Mouse (Mus musculus): ENCODE data around the gene Sox2. TPM values are rescaled to one million over a fixed set of nuclear protein-coding genes. Genes with fewer than 3 reads are reported as not detected.
A peak's percentile ranks its signal among the peaks of the same experiment; 100 is the strongest.

The Sox2 gene
- polyA plus RNA-seq, 1 experiment from 2014 or later = not detected

DNA sequence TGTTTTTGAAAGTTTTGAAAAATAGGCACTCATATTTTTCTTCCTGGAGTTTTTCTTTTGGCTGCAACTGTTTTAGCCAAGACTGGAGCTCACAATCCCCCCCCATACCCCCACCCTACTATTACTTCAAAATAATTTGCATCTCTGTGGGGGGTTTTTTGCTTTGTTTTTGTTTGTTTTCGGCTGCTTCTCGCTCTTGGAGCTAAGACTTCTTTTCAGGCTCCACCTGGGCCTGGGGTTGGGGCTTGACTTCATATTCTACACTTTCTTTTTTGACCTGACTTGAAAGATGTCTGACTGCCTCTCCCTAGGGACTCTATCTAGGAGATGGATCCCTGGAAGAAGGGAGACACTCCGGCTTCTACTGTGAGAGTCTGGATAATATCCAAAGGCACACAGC lies 5.9 kb downstream of the Sox2 start:
- no peak overlapping the region for H3K9ac ChIP-seq
- no peak overlapping the region for H3K27ac ChIP-seq
- no peaks in the 10 kb centered on the region for H3K9me3 ChIP-seq (replicated peaks)
- WGBS (ENCODE audit: insufficient replicate concordance) = 7% methylated on average over 3 of the region's 3 CpGs
- H3K4me2 ChIP-seq = no peak overlapping the region
- H3K4me1 ChIP-seq = no peaks in the 10 kb centered on the region
- H3K4me3 ChIP-seq = no peak overlapping the region
- no peaks in the 10 kb centered on the region for H3K36me3 ChIP-seq
- ATAC-seq = no peak
- H3K27me3 ChIP-seq (replicated peaks) = peaks cover 97% of the 10 kb centered on the region

DNA sequence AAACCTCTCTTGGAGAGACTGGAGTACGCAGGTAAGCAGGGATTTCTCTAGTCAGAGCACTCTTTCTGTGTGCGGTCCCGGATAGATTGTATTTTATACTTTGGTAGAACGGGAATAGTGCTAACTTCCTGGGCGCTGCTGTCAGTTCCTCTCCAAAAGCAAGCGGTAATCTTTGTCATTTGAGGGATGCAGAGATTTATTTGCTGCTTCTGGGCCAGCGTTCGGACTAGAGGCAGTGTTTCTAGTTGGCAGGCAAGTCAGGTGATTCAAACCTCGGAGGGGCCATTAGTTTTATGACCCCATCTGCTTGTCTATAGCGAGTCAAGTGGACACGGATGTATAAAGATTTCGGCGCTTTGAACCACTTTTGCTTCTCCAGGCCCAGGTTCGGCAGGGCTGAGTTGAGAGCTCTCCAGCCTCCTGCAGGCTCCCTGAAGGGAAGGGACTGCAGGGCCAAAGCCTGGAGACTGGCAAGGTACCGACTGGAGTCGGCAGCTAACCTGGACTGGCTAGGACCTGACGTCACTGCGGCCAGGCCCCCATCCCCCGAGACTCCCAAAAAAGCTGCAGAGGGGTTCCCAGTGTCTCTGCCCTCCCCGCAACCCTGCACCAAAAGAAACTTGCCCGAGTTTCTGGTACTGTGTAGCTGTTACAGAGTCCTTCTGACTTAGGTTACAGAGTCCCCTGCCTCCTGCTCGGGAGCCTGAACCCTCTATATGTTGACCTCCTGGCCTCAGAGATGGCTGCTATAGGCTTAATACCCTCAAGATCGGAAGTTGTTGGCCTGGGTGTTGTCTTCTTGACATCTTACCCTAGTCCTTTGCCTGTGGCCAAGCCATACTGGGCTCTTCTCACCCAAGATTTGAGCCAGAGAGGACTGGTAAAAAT lies 6.9 kb downstream of the Sox2 start:
- no peaks in the 10 kb centered on the region for H3K36me3 ChIP-seq
- H3K4me2 ChIP-seq = no peak overlapping the region
- 6% methylated on average over 23 of the region's 23 CpGs for WGBS (ENCODE audit: insufficient replicate concordance)

GRCm38 (mm10) chr3:34657701-34658090 lies 7.5 kb downstream of the Sox2 start:
- no peaks in the 10 kb centered on the region for H3K36me3 ChIP-seq
- H3K27me3 ChIP-seq (replicated peaks) = peaks cover 100% of the 10 kb centered on the region
- H3K9me3 ChIP-seq (replicated peaks) = no peaks in the 10 kb centered on the region
- WGBS (ENCODE audit: insufficient replicate concordance) = 13% methylated on average over 2 of the region's 2 CpGs
- no peak overlapping the region for H3K27ac ChIP-seq
- no peak overlapping the region for H3K4me3 ChIP-seq
- no peak for ATAC-seq
- H3K4me2 ChIP-seq = no peak overlapping the region
- no peaks in the 10 kb centered on the region for H3K4me1 ChIP-seq
- H3K9ac ChIP-seq = no peak overlapping the region

More for the DNA sequence above, 6.9 kb downstream of the Sox2 start:
- no peak for ATAC-seq
- no peak overlapping the region for H3K9ac ChIP-seq
- no peak overlapping the region for H3K27ac ChIP-seq
- H3K4me3 ChIP-seq = no peak overlapping the region
- no peaks in the 10 kb centered on the region for H3K4me1 ChIP-seq
- peaks cover 99% of the 10 kb centered on the region for H3K27me3 ChIP-seq (replicated peaks)
- H3K9me3 ChIP-seq (replicated peaks) = no peaks in the 10 kb centered on the region

- H3K27ac ChIP-seq = no peak overlapping the region
- ATAC-seq = no peak
- WGBS (ENCODE audit: insufficient replicate concordance) = 27% methylated on average over 7 of the region's 7 CpGs
- H3K4me3 ChIP-seq = no peak overlapping the region
- no peaks in the 10 kb centered on the region for H3K36me3 ChIP-seq
- H3K4me2 ChIP-seq = no peak overlapping the region
- no peaks in the 10 kb centered on the region for H3K4me1 ChIP-seq
- H3K9ac ChIP-seq = no peak overlapping the region
- H3K27me3 ChIP-seq (replicated peaks) = peaks cover 100% of the 10 kb centered on the region
- no peaks in the 10 kb centered on the region for H3K9me3 ChIP-seq (replicated peaks)
Measured at GRCm38 (mm10) chr3:34658241-34658965, 8.2 kb downstream of the Sox2 start.

DNA sequence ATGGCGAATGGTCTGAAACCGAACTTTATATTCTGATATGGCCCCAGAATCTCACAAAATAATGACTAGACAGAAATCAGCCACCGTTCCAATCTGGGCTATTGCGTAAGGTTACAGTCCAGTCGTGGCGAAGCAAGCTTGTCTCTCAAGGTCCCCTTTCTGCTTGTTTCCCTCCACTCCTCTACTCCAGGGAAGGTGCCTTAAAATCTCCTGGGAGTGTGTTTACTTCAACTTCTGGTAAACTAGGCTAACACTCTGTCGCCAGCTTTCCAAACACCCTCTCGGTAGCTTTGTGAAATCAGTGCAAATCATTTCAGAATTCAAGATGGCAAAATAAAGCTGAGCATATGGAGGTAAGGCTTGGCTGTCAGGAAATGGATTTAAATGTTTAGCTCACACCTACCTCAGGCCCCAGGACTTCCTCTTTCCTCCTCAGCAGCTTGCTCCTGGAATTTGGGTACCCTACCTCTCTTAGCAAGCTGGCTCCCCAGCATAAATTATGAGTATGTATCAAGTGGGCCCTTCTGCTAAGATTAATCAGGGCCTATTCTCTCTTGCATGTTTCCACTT lies 8.8 kb downstream of the Sox2 start:
- Histone ChIP-seq H3K4me2 (no peak overlapping the region), H3K9ac (no peak overlapping the region), H3K4me1 (peaks cover 5% of the 10 kb centered on the region), H3K9me3 (replicated peaks) (no peaks in the 10 kb centered on the region), H3K36me3 (no peaks in the 10 kb centered on the region), H3K27ac (no peak overlapping the region), H3K4me3 (no peak overlapping the region), H3K27me3 (replicated peaks) (peaks cover 100% of the 10 kb centered on the region)
- 34% methylated on average over 8 of the region's 8 CpGs for WGBS (ENCODE audit: insufficient replicate concordance)
- no peak for ATAC-seq

DNA sequence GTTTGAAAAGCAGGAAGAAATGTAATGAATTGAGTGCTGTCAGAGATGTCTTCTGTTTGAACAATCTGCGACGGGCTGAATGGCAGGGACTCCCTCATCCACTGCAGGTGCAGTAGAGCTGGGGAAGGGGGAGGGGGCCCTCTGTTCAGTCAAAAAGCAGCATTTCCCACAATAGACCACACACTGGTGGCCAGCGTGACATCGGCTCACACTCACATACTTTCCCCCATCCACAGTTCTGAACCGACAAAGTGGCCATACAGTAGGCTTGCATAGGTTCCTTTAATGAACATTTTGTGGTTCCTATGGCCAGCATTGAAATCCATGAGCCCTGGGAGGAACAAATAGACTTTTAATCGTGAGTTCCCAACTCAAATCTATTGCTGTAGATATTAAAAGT lies 9.7 kb downstream of the Sox2 start:
- ATAC-seq = no peak
- no peak overlapping the region for H3K27ac ChIP-seq
- no peak overlapping the region for H3K4me3 ChIP-seq
- no peaks in the 10 kb centered on the region for H3K9me3 ChIP-seq (replicated peaks)
- H3K4me1 ChIP-seq = peaks cover 9% of the 10 kb centered on the region
- H3K27me3 ChIP-seq (replicated peaks) = peaks cover 100% of the 10 kb centered on the region
- no peak overlapping the region for H3K4me2 ChIP-seq
- H3K9ac ChIP-seq = no peak overlapping the region
- no peaks in the 10 kb centered on the region for H3K36me3 ChIP-seq
- 4% methylated on average over 6 of the region's 6 CpGs for WGBS (ENCODE audit: insufficient replicate concordance)

- Histone ChIP-seq H3K36me3 (no peaks in the 10 kb centered on the region), H3K4me3 (no peak overlapping the region), H3K4me1 (peaks cover 9% of the 10 kb centered on the region), H3K4me2 (no peak overlapping the region), H3K9ac (no peak overlapping the region), H3K27me3 (replicated peaks) (peaks cover 100% of the 10 kb centered on the region), H3K27ac (no peak overlapping the region), H3K9me3 (replicated peaks) (no peaks in the 10 kb centered on the region)
- no peak for ATAC-seq
- 5% methylated on average over 14 of the region's 14 CpGs for WGBS (ENCODE audit: insufficient replicate concordance)
Measured at GRCm38 (mm10) chr3:34660542-34661290, 10.5 kb downstream of the Sox2 start.

- Histone ChIP-seq H3K4me3 (no peak overlapping the region), H3K27ac (no peak overlapping the region), H3K36me3 (no peaks in the 10 kb centered on the region), H3K9me3 (replicated peaks) (no peaks in the 10 kb centered on the region), H3K9ac (no peak overlapping the region), H3K4me2 (no peak overlapping the region), H3K4me1 (peaks cover 9% of the 10 kb centered on the region), H3K27me3 (replicated peaks) (peaks cover 100% of the 10 kb centered on the region)
- 4% methylated on average over 32 of the region's 32 CpGs for WGBS (ENCODE audit: insufficient replicate concordance)
- ATAC-seq = no peak
Measured at GRCm38 (mm10) chr3:34661341-34662007, 11.3 kb downstream of the Sox2 start.

- no peak overlapping the region for H3K27ac ChIP-seq
- H3K36me3 ChIP-seq = no peaks in the 10 kb centered on the region
- peaks cover 9% of the 10 kb centered on the region for H3K4me1 ChIP-seq
- H3K4me2 ChIP-seq = no peak overlapping the region
- no peak overlapping the region for H3K9ac ChIP-seq
- no peak for ATAC-seq
- H3K27me3 ChIP-seq (replicated peaks) = peaks cover 100% of the 10 kb centered on the region
- no peaks in the 10 kb centered on the region for H3K9me3 ChIP-seq (replicated peaks)
- H3K4me3 ChIP-seq = no peak overlapping the region
- 7% methylated on average over 15 of the region's 15 CpGs for WGBS (ENCODE audit: insufficient replicate concordance)
Measured at GRCm38 (mm10) chr3:34662008-34662711, 12.0 kb downstream of the Sox2 start.

- no peak overlapping the region for H3K27ac ChIP-seq
- no peak for ATAC-seq
Measured at GRCm38 (mm10) chr3:34662712-34663655, 12.8 kb downstream of the Sox2 start.

More at GRCm38 (mm10) chr3:34662712-34663655, 12.8 kb downstream of the Sox2 start:
- peak overlapping the region; percentile 35; the same call in 1 of the 2 replicates for H3K4me3 ChIP-seq
- WGBS (ENCODE audit: insufficient replicate concordance) = under 1% methylated on average over 53 of the region's 53 CpGs
- no peaks in the 10 kb centered on the region for H3K36me3 ChIP-seq
- H3K27me3 ChIP-seq (replicated peaks) = peaks cover 99% of the 10 kb centered on the region
- H3K4me1 ChIP-seq = peaks cover 9% of the 10 kb centered on the region
- no peaks in the 10 kb centered on the region for H3K9me3 ChIP-seq (replicated peaks)
- H3K4me2 ChIP-seq = peak overlapping the region; percentile 45; the same call in 1 of the 2 replicates
- no peak overlapping the region for H3K9ac ChIP-seq
